Mouse (Mus musculus): Measurements from ENCODE around the gene Sla2. TPM values are rescaled to one million over a fixed set of nuclear protein-coding genes. Genes with fewer than 3 reads are reported as not detected.

Gene Sla2
- total and polyA plus RNA-seq, 3 experiments, result 1.1 to 3.8 (median 1.4) TPM

DNA sequence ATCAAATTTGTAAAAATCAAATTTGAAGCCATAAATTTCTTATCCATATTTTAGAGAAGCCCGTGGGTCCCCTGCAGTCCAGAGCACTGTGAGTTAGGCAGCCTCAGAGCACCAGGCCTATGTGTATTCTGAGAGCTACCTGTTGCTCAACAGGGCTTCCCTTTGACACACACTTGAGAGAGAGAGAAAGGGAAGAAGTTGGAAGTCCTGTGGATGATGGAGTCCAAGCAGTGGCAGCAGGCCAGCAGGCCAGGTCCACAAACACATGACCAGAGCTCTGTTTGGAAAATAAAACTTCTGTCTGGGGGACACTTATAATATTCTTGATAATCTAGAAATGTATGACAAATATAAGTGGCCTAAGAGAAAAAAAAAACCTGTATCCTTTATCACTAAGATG, 46.4 kb upstream of the Sla2 start:
- no peak for DNase-seq (ENCODE audit: extremely low read depth)
- Histone ChIP-seq H3K9me3 (replicated peaks; ENCODE audit: low read length) (no peaks in the 10 kb centered on the region), H3K4me3 (replicated peaks in 1 of 3; ENCODE audit: low read depth in 2 of 3, low read length in 2 of 3, poor library complexity in 1 of 3) (no peak overlapping the region), H3K4me2 (ENCODE audit: insufficient read depth, low read depth, poor library complexity, severe bottlenecking) (no peak overlapping the region), H3K4me1 (ENCODE audit: control insufficient read depth in 1 of 2, insufficient read depth in 2 of 2) (no peaks in the 10 kb centered on the region), H3K27me3 (replicated peaks) (no peaks in the 10 kb centered on the region), H3K9ac (ENCODE audit: insufficient read depth, low read depth) (no peak overlapping the region), H3K27ac (ENCODE audit: insufficient read depth, low read depth) (no peak overlapping the region), H3K36me3 (replicated peaks in 1 of 2; ENCODE audit: control insufficient read depth in 1 of 2, insufficient read depth in 1 of 2, low read length in 1 of 2) (peaks cover 11 to 56% of the 10 kb centered on the region in 2 experiments), H3K79me2 (replicated peaks; ENCODE audit: control insufficient read depth, extremely low read depth, insufficient read depth, poor library complexity, severe bottlenecking) (no peaks in the 10 kb centered on the region)
- in situ Hi-C loops (cut with MboI; ENCODE audit: low pct_ligation_motif_present, low pct_unique_long_range_greater_than_20kb, low sequenced_read_pairs), result no loop called here
- TF ChIP-seq PAX5 (IDR thresholded peaks at IDR 0.05; ENCODE audit: low read length) (no peak), MAFK (IDR thresholded peaks at IDR 0.05; ENCODE audit: insufficient replicate concordance, low read length) (no peak), ELF1 (IDR thresholded peaks at IDR 0.05; ENCODE audit: low read depth, low read length) (no peak)
- dilution Hi-C loops (cut with MboI; ENCODE audit: extremely low pct_ligation_motif_present, extremely low pct_unique_long_range_greater_than_20kb, low sequenced_read_pairs), result no loop called here

GRCm38 (mm10) chr2:156931421-156931820, 44.4 kb upstream of the Sla2 start:
- Histone ChIP-seq H3K9me3 (replicated peaks; ENCODE audit: low read length) (no peaks in the 10 kb centered on the region), H3K36me3 (replicated peaks in 1 of 2; ENCODE audit: control insufficient read depth in 1 of 2, insufficient read depth in 1 of 2, low read length in 1 of 2) (peaks cover 10 to 56% of the 10 kb centered on the region in 2 experiments), H3K4me1 (ENCODE audit: control insufficient read depth in 1 of 2, insufficient read depth in 2 of 2) (no peaks in the 10 kb centered on the region), H3K79me2 (replicated peaks; ENCODE audit: control insufficient read depth, extremely low read depth, insufficient read depth, poor library complexity, severe bottlenecking) (no peaks in the 10 kb centered on the region), H3K4me2 (ENCODE audit: insufficient read depth, low read depth, poor library complexity, severe bottlenecking) (no peak overlapping the region), H3K9ac (ENCODE audit: insufficient read depth, low read depth) (no peak overlapping the region), H3K27me3 (replicated peaks) (no peaks in the 10 kb centered on the region), H3K27ac (ENCODE audit: insufficient read depth, low read depth) (no peak overlapping the region), H3K4me3 (replicated peaks in 1 of 3; ENCODE audit: low read depth in 2 of 3, low read length in 2 of 3, poor library complexity in 1 of 3) (no peak overlapping the region)
- no peak for DNase-seq (ENCODE audit: extremely low read depth)
- TF ChIP-seq CHD1 (IDR thresholded peaks at IDR 0.05; ENCODE audit: low read depth, low read length) (no peak), HCFC1 (IDR thresholded peaks at IDR 0.05; ENCODE audit: low read depth, low read length) (no peak), E2F4 (IDR thresholded peaks at IDR 0.05; ENCODE audit: insufficient replicate concordance, low read depth, low read length) (no peak), ZC3H11A (IDR thresholded peaks at IDR 0.05; ENCODE audit: low read depth, low read length) (no peak), TBP (conservative IDR thresholded peaks at IDR 0.05; ENCODE audit: low read depth, low read length) (no peak), ZMIZ1 (IDR thresholded peaks at IDR 0.05; ENCODE audit: low read depth, low read length) (no peak), RAD21 (IDR thresholded peaks at IDR 0.05; ENCODE audit: low read depth, low read length) (no peak), TCF12 (IDR thresholded peaks at IDR 0.05; ENCODE audit: low read depth, low read length) (no peak), KAT2A (IDR thresholded peaks at IDR 0.05; ENCODE audit: insufficient replicate concordance, low read length) (no peak), JUN (IDR thresholded peaks at IDR 0.05; ENCODE audit: insufficient read depth, low read depth, low read length) (no peak), GABPA (IDR thresholded peaks at IDR 0.05; ENCODE audit: insufficient replicate concordance, low read depth, low read length) (no peak), CHD2 (IDR thresholded peaks at IDR 0.05; ENCODE audit: low read length) (no peak)
- in situ Hi-C loops (cut with MboI; ENCODE audit: low pct_ligation_motif_present, low pct_unique_long_range_greater_than_20kb, low sequenced_read_pairs), result no loop called here
- dilution Hi-C loops (cut with MboI; ENCODE audit: extremely low pct_ligation_motif_present, extremely low pct_unique_long_range_greater_than_20kb, low sequenced_read_pairs), result no loop called here
